In the genomic region with DNA sequence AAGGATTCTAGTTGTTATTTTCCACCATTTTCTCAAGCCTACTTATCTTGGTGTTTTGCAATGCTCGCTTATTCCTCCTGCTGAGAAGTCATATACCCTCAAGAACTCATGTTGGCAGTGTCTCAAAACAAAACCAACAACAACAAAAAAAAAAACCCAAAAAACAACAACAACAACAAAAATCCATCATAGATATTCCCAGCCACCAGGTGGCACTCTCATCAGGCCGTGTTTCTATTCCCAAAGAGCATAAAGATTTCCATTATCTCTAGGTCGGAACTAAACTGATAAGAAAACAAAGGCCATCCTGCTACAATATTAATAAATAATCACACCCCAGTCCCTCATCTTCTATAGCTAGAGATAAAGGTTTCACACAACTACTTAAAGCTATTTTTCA, we compare ENCODE assay signal across 8 mouse cellular contexts.
DNase-seq lines count a peak whose midpoint lies in the region; ATAC-seq and TF ChIP-seq lines count a peak whose summit lies in the region.

No protein-coding gene starts in this region.

- TF ChIP-seq CTCF in intestine, postnatal 0 days (IDR thresholded peaks at IDR 0.05; ENCODE audit: low read depth): peak; percentile 75
- TF ChIP-seq CTCF in G1E (IDR thresholded peaks at IDR 0.05; ENCODE audit: low read depth, low read length): 0 out of 2 replicates have a peak, but pooled peaks have one; percentile 5

- DNase-seq in CD4-positive helper T cell, adult 2 months (ENCODE audit: low read depth, low spot score): peak; percentile 18
- DNase-seq in G1E (ENCODE audit: low spot score): no peak
- peak; percentile 36 for DNase-seq in kidney, postnatal 14 days
- no peak for DNase-seq in ovary, postnatal 10 days (ENCODE audit: low spot score)
- no peak for DNase-seq in Muller cell, postnatal 12 days (ENCODE audit: inconsistent ontology term)

- no peak overlapping the region for H3K27ac ChIP-seq in intestine, postnatal 0 days (ENCODE audit: low read depth, low read length)
- H3K27ac ChIP-seq in intestine, embryonic 15.5 days: no peak overlapping the region

- ATAC-seq in intestine, postnatal 0 days: no peak
- no peak for ATAC-seq in intestine, embryonic 15.5 days
- ATAC-seq in G1E (ENCODE audit: extremely low read depth, insufficient number of reproducible peaks, low FRiP score, poor library complexity, severe bottlenecking): no peak
- ATAC-seq in frontal cortex, adult (ENCODE audit: low TSS enrichment): no peak

- peaks cover 46% of the 10 kb centered on the region for H3K36me3 ChIP-seq in intestine, postnatal 0 days (ENCODE audit: control insufficient read depth, insufficient read depth)
- H3K36me3 ChIP-seq in intestine, embryonic 15.5 days: peaks cover 28% of the 10 kb centered on the region
- peaks cover 81% of the 10 kb centered on the region for H3K36me3 ChIP-seq in G1E (replicated peaks)

- WGBS in intestine, postnatal 0 days: 50% methylated on average over 3 of the region's 3 CpGs
- WGBS in intestine, embryonic 15.5 days: 66% methylated on average over 3 of the region's 3 CpGs

- no peaks in the 10 kb centered on the region for H3K4me1 ChIP-seq in intestine, postnatal 0 days (replicated peaks; ENCODE audit: control insufficient read depth, insufficient read depth, low read length)
- no peaks in the 10 kb centered on the region for H3K4me1 ChIP-seq in intestine, embryonic 15.5 days (replicated peaks)
- H3K4me1 ChIP-seq in G1E (ENCODE audit: insufficient read depth, low read depth, low read length): peaks cover 3% of the 10 kb centered on the region; the same call in 1 of the 2 replicates

- no peak overlapping the region for H3K4me3 ChIP-seq in intestine, postnatal 0 days (ENCODE audit: low read depth, low read length)
- no peak overlapping the region for H3K4me3 ChIP-seq in intestine, embryonic 15.5 days (replicated peaks)
- no peak overlapping the region for H3K4me3 ChIP-seq in G1E (ENCODE audit: low read depth, low read length)

- no peak overlapping the region for H3K9ac ChIP-seq in intestine, postnatal 0 days (ENCODE audit: low read depth, low read length)
- H3K9ac ChIP-seq in intestine, embryonic 15.5 days: no peak overlapping the region

- H3K27me3 ChIP-seq in intestine, postnatal 0 days (replicated peaks; ENCODE audit: control insufficient read depth, insufficient read depth, low read length): no peaks in the 10 kb centered on the region
- no peaks in the 10 kb centered on the region for H3K27me3 ChIP-seq in intestine, embryonic 15.5 days (replicated peaks)
- no peaks in the 10 kb centered on the region for H3K27me3 ChIP-seq in G1E (ENCODE audit: insufficient read depth, low read length)

- no peak overlapping the region for H3K4me2 ChIP-seq in intestine, postnatal 0 days (replicated peaks; ENCODE audit: low read depth)
- no peak overlapping the region for H3K4me2 ChIP-seq in intestine, embryonic 15.5 days (replicated peaks)

- no peaks in the 10 kb centered on the region for H3K9me3 ChIP-seq in intestine, postnatal 0 days (ENCODE audit: control insufficient read depth)
- H3K9me3 ChIP-seq in intestine, embryonic 15.5 days: no peaks in the 10 kb centered on the region
- H3K9me3 ChIP-seq in G1E (replicated peaks): no peaks in the 10 kb centered on the region

Comparison
In these comparisons a context has a peak if more than half of its experiments do, and no peak if none do; other contexts are left out.
1. DNase-seq: peak in CD4-positive helper T cell, adult 2 months (single experiment) and kidney, postnatal 14 days (single experiment); none in G1E (single experiment), ovary, postnatal 10 days (single experiment) and Muller cell, postnatal 12 days (single experiment).